Mouse (Mus musculus) A20 (cell line): ENCODE measurements around the gene Inafm2.

Experiments
- DNase-seq: peaks from one replicate; pipeline ENCODE4 v3.0.0-alpha.2; 2011; ENCODE audit warnings: low read depth, low spot score

Inafm2 gene

DNA sequence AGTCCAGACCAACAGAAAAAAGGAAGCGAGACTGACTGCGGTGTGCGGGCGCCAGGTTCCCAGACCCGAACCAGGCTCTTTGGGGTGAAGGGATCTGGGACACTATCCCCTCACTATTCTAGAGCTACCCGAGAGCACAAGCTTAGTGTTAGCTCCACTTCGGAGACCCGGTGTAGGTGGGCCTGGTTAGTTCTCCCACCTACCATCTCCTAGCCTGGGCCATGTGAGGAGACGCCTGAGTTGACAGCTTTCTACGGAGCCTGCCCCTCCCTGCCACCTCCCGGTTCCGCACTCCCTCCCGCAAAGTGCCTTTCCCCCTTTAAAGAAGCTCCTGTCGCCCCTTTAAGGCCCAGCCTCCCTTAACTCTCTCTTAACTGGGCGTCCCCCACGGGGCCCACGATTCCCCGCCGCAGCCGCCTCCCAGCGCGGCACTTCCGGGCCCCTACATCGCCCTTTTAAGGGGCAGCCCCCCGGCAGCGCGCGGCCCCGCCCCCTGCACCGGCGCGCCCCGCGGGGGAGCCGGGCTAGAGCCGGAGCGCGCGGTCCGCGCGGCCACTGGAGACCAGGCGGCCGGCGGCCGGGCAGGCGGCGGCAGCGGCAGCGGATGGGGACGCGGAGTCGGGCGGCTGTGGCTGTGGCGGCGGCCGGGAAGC is at the start of gene Inafm2:
TSS of gene Inafm2 (plus strand) at position 527 of the 653 bp plus-strand sequence.
- peak; percentile 93 for DNase-seq

DNA sequence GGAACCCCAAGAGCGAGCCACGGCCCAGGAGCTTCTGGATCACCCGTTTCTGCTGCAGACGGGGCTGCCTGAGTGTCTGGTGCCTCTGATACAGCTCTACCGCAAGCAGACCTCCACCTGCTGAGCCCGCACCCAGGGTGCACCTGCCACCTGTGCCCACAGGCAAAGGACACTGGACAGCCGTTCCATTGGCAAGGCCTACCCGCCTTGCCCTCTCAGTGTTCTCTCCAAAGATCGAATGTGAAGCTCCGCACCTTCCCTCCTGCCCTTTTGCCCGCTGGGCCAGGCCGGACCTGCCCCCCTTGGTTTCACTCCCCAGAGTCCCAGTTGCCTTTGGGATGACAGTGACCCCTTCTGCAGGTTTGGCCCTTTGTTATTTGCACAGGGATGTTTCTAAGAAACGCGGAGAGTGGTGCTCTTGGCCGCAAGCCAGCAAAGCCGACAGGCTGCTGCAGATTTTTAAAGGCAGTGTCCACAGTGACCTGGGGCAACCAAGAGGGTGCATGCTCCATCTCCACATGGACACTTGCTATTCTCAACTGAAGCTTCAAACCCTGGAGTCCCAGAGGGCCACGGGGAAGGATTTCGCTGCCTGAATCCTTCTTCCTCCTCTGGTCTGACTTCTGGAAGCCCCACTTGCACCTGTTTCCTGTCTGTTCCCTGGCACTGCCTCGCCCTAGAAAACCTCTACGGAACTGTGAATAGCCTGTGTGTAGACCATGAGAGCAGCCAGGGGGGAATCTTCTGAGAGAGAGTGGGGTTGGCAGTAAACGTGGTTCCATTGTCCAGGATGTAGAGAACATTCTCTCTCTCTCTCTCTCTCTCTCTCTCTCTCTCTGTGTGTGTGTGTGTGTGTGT is 48.9 kb upstream of the Inafm2 start:
- DNase-seq = no peak

DNA sequence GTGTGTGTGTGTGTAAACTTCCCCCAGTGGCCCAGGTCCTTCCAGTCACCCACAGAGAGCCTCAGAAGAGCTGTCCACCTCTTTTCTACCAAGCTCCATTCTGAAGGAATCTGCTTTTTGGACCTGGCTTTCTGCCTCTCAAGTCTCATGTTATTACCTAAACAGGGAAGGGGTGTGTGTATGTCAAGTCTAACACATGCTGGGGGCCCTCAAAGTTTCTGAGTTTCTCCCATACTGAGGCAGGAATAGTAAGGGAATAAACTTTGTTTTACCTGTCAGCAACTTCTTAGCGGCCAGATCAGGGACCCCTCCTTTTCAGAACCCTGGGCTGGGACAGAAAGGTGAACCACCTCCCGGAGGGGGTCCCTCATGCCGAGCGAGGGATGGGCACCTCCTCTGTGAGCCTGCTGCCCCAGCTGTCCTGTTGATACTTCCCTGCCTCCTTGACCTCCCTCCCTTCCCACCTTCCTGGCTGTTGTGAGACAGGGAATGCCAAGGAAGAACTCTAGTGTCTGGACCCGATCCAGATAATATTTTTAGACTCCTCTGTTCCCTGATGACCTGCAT is 48.2 kb upstream of the Inafm2 start:
- DNase-seq = no peak

DNA sequence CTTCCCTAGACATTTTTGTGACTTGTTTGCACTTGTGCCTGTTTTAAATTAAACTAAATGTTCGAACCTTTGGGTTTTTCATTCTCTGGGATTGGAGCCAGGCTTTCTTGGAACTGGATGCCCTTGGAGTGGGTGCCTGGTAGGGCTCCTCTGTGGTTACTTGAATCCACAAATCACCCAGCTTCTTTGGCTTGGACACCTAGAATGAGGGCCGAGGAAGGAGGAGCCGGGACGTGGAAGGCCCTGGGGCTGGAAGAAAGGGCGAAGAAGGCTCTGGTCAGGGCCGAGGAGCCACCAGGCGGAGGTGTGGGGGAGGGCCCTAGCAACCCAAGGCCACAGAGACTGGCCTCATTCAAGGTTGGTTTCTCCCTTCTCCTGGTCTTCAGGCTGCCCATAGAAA is 47.6 kb upstream of the Inafm2 start:
- DNase-seq = no peak

DNA sequence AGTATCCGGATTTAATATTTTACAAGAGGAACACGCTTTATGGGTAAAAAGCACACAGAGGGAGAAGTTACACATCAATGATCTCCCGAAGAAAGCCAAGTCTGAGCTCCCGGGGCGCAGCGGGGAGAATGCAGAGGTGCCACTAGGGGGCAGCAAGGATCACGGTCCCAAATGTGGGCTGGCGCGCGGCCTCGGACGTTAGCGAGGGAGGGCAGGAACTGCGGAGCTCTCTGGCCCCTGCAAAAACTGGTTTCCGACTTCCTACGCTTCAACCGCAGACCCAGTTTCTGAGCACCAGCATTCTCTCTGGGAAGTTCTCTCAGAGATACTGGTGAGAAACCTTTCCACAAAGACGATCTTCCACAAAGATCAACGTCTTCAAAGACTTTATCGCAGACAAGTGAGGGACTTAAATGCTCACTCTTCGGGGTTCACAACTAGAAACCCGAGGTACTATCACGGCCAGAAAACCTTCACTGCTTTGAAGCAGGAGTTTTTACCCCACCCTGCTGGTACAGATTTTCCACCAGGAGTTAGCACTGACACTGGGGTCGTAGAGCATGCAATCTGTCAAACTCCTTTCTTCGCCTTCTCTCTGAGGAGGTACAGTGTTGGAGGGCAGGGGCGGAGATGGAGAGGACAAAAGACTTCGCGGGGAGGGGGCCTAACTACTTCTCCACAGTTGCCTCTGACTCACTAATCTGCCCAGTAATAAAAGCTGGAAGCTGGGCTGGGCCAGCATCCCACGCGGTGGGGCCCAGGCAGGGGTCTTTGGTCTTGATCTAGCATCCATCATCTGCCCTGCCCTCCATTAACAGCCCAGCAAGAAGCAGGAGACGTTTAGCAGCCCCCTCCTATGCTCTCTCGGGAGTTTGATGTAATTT is 45.1 kb upstream of the Inafm2 start:
- peak; percentile 82 for DNase-seq

DNA sequence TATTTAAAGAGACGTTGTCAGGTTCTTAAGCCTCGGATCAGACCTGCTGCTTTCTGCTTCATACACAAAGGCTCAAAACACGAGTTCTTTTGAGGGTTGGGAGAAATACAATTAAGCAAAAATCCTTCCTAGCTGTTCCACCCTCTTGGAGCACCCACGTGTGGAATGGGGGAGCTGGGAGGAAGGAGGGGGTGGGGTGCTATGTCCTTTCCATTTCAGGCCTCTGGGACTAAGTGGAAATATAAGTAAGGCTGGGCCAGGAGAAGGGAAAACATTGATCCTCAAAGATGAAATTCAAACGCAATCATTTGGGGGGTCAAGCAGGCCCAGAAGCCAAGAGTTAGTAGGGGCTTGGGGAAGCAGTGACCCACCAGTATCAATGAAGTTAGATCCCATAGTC is 44.4 kb upstream of the Inafm2 start:
- DNase-seq = no peak

DNA sequence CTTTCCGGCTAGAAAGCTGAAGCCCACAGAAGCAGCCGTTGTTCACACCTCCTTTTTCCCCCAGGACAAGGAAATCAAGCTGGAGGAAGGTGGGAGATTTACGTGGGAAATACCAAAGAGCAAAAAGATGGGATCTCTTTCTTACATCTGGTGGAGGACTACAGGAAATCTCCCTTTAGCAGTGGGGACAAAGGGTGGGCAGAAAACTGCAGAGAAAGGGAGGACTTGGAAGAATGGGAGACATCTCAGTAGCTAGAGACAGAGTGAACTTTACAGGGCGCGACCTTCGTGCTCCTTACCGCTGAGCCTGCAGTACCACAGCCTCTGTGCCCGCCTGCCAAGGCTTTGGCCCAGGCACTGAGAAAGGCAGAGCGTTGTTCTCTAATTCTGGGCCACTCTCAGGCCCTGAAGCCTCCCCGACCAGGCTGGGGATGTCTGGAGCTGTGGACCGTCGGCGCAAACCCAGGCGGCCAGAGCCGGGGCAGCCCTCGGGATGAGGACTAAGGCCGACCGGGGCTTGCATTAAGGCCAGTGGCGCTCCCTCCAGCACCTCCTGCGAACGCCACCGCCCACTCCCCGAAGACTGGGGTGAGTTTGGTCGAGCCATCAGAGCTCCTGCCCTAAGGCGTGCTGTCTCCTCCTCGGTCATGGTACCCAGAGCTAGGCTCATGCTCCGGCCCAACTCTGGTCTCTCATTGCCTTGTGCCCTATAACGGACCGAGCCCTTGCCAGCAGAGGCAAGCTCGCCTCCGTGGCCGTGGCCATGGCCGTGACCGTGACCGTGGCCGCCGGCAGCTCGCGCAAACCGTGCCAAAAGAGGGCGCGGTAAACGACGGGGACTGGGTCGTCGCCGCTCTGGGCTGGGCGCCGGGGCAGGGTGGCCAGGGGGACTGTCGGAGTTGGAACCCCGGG is 43.3 kb upstream of the Inafm2 start:
- no peak for DNase-seq

DNA sequence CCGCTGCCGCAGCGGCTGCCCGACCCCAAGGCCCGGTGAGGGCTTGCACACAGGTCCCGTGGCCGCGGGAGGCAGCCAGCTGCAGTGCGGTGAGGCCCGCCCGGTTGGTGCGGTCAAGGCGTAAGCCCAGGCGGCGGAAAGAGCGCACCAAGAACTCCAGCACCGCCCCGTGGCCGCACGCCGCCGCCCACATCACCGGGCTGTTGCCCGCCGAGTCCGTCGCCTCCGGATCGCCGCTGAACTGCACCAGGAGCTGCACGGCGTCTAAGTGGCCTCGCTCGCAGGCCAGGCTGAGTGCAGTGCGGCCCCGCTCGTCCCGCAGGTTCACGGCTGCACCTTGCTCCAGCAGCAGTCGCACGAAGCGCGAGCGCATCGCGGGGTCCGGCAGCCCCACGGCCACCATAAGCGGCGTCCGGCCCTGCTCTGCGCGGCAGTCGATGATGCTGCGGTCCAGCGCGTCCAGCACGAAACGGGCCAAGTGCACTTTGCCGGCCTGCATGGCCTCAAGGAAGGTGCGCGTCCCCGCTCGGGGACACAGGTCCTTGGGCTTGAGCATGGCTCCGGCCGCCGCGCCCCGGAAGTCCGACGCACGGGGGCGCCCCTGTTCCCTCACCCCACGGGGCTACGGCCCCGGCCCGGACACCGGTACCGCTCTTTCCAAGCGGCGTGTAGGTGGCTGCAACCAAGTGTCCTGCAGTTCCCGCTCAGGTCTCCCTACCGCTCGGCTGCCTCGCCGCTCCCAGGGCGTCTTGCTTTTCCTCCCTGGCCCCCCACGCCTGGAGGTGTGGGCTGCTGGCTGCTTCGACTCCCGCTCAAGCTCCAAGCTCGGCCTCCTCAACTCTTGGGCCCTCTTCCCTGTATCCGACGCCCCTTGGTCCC is 42.4 kb upstream of the Inafm2 start:
- DNase-seq = no peak

DNA sequence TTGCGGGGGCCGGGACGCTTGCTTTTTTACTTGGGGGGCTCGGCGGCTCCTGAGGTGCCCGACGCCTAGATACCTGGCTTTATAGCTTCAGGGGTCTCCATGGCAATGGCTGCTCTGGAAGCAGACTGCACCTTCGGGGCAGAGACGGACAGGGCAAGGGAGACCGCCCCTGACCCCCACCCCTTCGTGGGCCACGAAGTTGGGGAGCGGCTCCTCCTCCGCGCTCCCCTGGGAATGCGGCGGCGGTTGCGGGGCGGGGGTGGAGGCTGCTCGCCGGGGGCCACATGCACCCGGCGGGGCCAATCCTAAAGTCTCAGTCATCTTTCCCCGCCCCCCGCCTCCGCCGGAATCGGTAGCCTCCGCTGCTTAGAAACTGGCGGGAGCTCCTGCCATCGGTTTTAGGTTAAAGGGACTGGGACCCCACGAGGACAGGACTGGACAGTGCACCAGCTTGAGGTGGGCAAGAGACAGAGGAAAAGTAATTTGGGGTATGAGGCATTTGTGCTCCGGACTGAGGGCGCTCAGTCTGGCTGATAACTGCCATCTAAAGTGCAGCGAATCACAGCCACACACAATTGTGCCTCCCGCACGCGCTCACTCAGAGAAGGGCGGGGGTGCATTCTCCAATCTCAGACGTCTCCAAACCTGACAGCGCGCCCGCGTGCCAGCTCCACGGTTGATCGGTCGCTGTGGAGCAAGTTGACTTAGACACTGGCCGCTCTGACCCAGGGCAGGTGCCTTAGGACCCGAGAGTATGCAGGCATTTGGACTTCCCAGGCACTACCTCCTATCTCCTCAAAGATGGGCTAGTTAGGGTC is 41.4 kb upstream of the Inafm2 start, which contains the start of gene Ankrd63:
TSS of gene Ankrd63 (minus strand) at position 51 of the 818 bp plus-strand sequence.
- DNase-seq = no peak

DNA sequence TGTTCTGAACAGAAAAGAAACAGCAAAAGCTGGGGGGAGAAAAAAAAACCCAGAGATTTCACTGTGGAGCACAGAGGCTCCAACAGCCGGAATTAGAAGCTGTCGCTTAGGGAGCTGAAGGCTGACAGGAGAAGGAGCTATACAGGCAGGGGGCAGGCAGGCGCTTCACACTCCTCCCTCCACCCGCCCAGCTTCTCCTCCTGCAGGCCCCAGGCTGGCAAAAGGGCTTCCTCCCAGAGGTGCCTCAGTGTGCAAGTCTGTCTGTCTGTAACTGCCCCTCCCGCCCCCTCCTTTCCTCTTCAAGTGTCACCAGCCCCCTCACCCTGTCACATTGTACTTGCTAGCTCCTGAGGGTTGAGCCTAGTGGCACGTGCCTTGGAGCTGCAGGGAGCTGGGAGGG is 39.1 kb upstream of the Inafm2 start:
- DNase-seq = no peak

DNA sequence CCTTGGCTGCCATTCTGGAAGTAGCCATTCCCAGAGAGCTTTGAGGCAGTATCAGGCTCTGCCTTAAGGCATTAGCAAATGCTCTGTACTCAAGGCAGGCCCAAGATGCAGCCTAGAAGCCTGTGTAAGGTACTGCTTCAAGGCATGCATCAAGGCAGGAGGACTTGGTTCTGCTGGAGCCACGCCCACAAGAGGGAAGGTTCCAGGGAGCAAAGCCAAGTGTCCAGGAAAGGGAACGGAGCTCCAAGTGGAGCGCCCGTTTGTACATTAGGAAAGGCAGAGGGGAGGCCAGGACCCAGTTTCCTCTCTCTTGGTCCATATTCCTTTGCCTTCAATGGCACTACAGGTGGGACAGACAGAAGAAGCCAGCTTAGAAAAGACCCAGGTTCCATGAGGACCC is 37.1 kb upstream of the Inafm2 start:
- no peak for DNase-seq

DNA sequence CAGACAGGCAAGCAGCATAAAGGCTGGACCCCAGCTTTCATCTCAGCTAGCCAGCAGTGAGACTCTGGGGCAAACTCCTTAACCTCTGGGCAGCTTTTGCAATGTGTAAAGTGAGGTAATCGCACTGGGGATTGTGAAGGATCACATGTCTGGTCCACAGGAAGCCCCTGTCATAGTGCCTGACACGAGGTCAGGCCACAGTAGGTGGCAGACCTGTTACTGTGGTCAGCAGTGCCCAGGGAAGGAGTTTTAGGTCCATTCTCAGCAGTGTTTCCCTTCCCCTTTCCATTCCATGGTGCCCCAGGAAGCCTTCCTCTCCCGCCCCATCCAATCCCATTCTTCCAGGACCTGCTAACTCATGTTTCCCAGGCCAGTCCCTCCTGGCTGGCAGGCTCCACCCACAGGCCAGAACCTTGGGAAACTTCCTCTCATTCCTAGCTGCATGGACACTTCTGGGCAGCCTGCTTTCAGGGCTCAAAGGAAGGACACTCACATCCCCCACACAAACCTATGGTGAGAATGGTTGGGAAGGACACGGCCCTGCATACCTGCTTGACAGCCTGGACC is 35.8 kb upstream of the Inafm2 start:
- no peak for DNase-seq

DNA sequence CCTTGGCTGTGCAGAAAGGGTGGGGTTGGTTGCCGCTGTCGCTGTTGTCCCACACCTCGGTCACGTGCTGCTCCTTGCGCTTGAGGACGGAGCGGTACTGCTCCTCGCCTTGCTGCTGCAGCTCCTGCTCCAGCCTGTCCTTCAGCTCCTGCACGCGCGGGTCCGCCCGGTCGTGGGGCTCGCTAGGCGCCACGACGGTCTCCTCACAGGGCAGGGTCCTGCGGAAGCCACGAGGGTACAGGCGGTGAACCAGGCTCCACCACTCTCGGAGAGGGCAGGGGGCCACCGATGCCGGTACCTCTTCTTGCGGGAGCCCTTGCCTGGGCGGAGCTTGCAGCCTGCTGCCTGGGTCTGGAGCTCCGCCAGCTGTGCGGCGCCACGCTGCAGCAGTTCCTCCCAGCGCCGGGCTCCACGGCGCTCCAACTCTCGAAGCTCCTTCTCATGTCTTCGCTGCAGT is 34.5 kb upstream of the Inafm2 start:
- DNase-seq = no peak

DNA sequence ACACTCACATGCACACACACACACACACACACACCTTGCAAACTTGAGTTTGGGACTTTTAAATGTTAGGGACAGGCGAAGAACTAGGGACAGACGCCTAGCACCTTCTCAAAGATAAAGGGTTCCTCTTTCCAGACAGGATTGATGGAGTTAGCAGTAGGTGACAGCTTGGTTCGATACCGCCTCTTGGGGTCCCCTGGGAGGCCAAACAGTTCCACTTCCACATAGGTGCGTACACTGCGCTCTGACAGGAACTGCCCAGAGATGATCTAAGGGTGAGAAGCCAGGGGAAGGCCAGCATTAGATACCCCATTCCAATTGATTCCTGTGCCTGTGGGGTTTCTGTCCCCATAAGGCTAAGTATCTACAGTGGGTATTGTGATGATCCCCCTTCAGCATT is 31.9 kb upstream of the Inafm2 start:
- peak; percentile 72 for DNase-seq

DNA sequence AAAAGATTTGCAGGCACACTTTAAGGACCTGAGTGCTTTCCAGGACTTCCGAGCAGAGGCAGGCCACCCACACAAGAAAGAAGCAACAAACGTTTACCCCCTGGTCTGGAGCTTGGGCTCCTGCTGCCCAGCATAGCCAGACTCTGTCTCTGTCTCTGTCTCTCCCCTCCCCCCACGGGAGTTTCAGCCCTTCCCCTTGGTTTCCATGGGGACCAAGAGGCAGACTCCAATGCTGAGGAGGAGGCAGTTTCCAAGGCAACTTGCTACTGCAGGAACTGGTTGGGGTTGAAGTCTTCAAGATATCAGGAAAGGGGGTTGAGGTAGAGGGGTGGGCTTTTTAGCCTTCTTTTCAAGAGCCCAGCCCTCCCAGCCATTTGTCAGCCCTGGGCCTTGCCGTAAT is 31.3 kb upstream of the Inafm2 start:
- DNase-seq = no peak

DNA sequence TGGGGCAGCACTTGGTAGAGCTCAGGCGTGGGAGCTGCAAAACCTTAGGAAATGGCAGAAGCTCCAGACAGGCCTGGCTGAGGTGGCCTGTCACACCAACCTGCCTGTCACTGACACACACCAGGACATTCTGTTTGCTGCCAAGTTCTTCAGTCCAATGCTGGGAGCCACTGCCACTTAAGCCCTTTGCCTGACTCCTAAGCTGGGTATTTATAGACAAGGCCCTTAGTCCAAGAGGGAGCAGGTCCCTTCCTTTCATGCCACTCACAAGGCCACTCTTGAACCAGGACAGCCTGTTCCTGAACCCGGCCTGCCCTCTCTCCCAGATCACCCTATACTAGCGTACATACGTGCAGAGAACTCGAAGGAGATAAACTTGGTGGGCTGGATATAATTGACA is 28.9 kb upstream of the Inafm2 start:
- no peak for DNase-seq

DNA sequence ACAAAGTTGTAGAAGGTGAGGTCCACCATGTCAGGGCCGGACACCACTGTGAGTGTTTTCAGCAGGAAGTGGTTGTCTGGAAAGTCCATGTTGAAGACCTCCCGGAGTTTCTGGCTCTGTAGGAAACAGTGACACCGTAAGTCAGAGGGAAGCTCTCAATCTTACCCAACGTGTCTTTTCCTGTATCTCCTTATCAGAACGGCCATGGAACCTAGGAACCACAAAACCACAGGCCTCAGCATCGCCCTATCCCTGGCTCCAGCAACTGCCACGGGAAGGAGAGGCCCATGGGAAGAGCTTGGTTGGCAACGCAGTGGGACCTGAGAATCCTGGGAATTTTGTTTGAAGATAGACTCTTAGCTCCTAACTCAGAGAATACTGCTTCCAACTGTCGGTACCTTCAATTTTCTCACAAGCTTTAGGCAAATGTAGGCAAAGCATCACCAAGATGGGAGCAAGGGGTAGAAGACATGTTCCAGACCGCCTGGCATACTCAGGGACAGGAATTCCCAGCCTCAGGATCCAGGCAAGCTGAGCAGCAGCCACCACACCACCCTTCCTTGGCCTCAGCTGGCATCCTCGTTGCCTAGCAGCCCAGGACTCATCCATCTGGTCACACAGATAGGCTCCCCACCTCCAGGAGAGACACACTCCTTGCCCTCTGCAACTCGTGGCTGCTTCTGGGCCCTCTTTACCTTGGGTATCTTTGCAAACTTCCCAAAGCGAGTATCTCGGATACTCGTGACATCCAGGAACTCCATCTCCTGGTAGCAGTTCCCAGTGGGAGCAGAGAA is 21.7 kb upstream of the Inafm2 start:
- DNase-seq = no peak

DNA sequence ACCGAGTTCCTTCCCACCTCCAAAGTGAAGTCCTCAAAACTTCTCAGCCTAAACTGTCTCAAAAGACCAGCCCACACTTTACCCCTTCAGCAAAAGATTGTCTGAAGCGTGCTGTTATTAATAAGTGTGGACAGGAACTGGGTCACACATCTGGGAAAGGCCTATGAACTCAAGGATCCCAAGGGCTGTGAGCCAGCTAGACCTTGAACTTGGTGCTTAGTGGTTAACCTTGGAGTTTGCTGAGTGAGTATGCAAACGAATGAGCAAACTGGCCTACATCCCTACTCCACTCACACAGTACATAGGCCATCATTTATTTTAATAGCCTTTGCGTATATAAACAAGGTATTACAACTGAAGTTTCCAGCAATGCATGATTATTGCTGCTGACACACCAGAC is 20.0 kb upstream of the Inafm2 start:
- DNase-seq = no peak
